12 mouse cellular contexts compared by ENCODE assay signal in genomic region chr11:78924111-78924510, GRCm38 (mm10). TPM values are rescaled to one million over a fixed set of nuclear protein-coding genes. Genes with fewer than 3 reads are reported as not detected.
DNase-seq lines count a peak whose midpoint lies in the region; ATAC-seq and TF ChIP-seq lines count a peak whose summit lies in the region.
"Had no signal": no experiment of that assay in that cellular context is flagged by ENCODE, and none has a peak within 500 bp of the region (broad histone marks: within the 10 kb centered on the region; RNA-seq: fewer than 3 reads in every experiment).

No protein-coding gene starts in this region.

- 13% methylated on average over 9 of the region's 9 CpGs for WGBS in heart, postnatal 0 days
- 11% methylated on average over 9 of the region's 9 CpGs for WGBS in lung, adult 2 months

- no peaks in the 10 kb centered on the region for H3K9me3 ChIP-seq in heart, postnatal 0 days (replicated peaks; ENCODE audit: control insufficient read depth, low read length)
- H3K9me3 ChIP-seq: embryonic facial prominence, embryonic 13.5 days; liver, embryonic 12.5 days; neural tube, embryonic 12.5 days had no signal

- no peak overlapping the region for H3K9ac ChIP-seq in heart, postnatal 0 days (replicated peaks; ENCODE audit: low read depth, low read length)
- H3K9ac ChIP-seq: liver, embryonic 12.5 days; neural tube, embryonic 12.5 days had no signal

- TF ChIP-seq EP300 in heart, postnatal 0 days (IDR thresholded peaks at IDR 0.05; ENCODE audit: low read depth), result no peak

- TF ChIP-seq CTCF in heart, postnatal 0 days (IDR thresholded peaks at IDR 0.05; ENCODE audit: low read depth), result no peak
- TF ChIP-seq CTCF in lung, adult 2 months (IDR thresholded peaks at IDR 0.05; ENCODE audit: insufficient read depth, low read length), result no peak

- DNase-seq in heart, postnatal 0 days (ENCODE audit: low spot score), result no peak
- DNase-seq in heart, postnatal 4 days, result no peak
- peak; percentile 9 for DNase-seq in lung, postnatal 10 days
- DNase-seq in lung, adult 2 months, result no peak
- DNase-seq in induced T-regulatory cell, adult 2 months (ENCODE audit: low read depth), result peak; percentile 27
- DNase-seq in cerebellum, postnatal 14 days, result no peak
- DNase-seq: right cerebral cortex, adult 18-20 months had no signal

- no peak overlapping the region for H3K27ac ChIP-seq in heart, postnatal 0 days (ENCODE audit: low read depth)
- H3K27ac ChIP-seq in brown adipose tissue, adult 24 weeks (replicated peaks; ENCODE audit: low read depth, low read length), result peak overlapping the region; percentile 89
- H3K27ac ChIP-seq: embryonic facial prominence, embryonic 13.5 days; liver, embryonic 12.5 days; neural tube, embryonic 12.5 days had no signal

- no peak for ATAC-seq in heart, postnatal 0 days (ENCODE audit: insufficient read depth, low read depth)
- ATAC-seq: hindbrain, embryonic 16.5 days; liver, embryonic 12.5 days had no signal

- no peak for TF ChIP-seq POLR2A in lung, adult 2 months (IDR thresholded peaks at IDR 0.05; ENCODE audit: borderline replicate concordance, extremely low read depth, low read depth, low read length)

- peaks cover 3% of the 10 kb centered on the region for H3K4me1 ChIP-seq in heart, postnatal 0 days (ENCODE audit: control insufficient read depth, insufficient read depth)
- peaks cover 3% of the 10 kb centered on the region; the same call in 1 of the 2 replicates for H3K4me1 ChIP-seq in lung, adult 2 months (ENCODE audit: control insufficient read depth, insufficient read depth, low read length)
- peaks cover 4% of the 10 kb centered on the region; the same call in 1 of the 2 replicates for H3K4me1 ChIP-seq in brown adipose tissue, adult 24 weeks (ENCODE audit: control insufficient read depth, insufficient read depth, insufficient read length, low read length)
- H3K4me1 ChIP-seq: liver, embryonic 12.5 days; neural tube, embryonic 12.5 days had no signal

- no peak overlapping the region for H3K4me3 ChIP-seq in heart, postnatal 0 days (ENCODE audit: low read depth, low read length)
- H3K4me3 ChIP-seq in lung, adult 2 months (replicated peaks; ENCODE audit: extremely low read depth, low read depth, low read length), result no peak overlapping the region
- H3K4me3 ChIP-seq in brown adipose tissue, adult 24 weeks (ENCODE audit: insufficient read depth, low read depth, low read length), result peak overlapping the region; percentile 78

- peak overlapping the region; percentile 70 for H3K4me2 ChIP-seq in heart, postnatal 0 days (ENCODE audit: low read depth, low read length)

- H3K36me3 ChIP-seq in heart, postnatal 0 days (replicated peaks; ENCODE audit: control insufficient read depth, insufficient read depth, low read length), result no peaks in the 10 kb centered on the region
- H3K36me3 ChIP-seq: embryonic facial prominence, embryonic 13.5 days; liver, embryonic 12.5 days; neural tube, embryonic 12.5 days had no signal

- H3K27me3 ChIP-seq in heart, postnatal 0 days (ENCODE audit: control insufficient read depth, insufficient read depth, low read length), result peaks cover 37% of the 10 kb centered on the region

RNA-seq across cellular contexts. Expression of gene Nos2, which starts 3.5 kb away (rescaled TPM):
- 0.19 and 0.53 TPM in 2 replicates for total RNA-seq in heart, postnatal 0 days (2014; rRNA removed; ENCODE audit: low replicate concordance)
- polyA plus RNA-seq in heart, postnatal 0 days (2015; fragmentation: Nextera tagmentation; extraction: Ambion mirVana), result 1.7 and 1.8 TPM in 2 replicates
- total RNA-seq in heart, postnatal 4 days (2021), result 1 to 10 TPM; 5.6 to 6.5 TPM
- polyA plus RNA-seq in lung, adult 2 months (2012; rRNA removed), result 3.8 and 4.0 TPM in 2 replicates
- 2.6 and 3.8 TPM in 2 replicates for polyA plus RNA-seq in brown adipose tissue, adult 24 weeks (2012; ENCODE audit: insufficient read depth, insufficient read length, missing spikeins)

Comparison
In these comparisons a context has a peak if more than half of its experiments do, and no peak if none do; other contexts are left out.
1. DNase-seq: peak in lung, postnatal 10 days (single experiment) and induced T-regulatory cell, adult 2 months (single experiment); none in heart, postnatal 0 days (single experiment), heart, postnatal 4 days (single experiment), lung, adult 2 months (single experiment) and cerebellum, postnatal 14 days (0 of 2).